Mouse (Mus musculus): ENCODE measurements around the gene Abcd4. TPM values are rescaled to one million over a fixed set of nuclear protein-coding genes. Genes with fewer than 3 reads are reported as not detected.
A peak's percentile ranks its signal among the peaks of the same experiment; 100 is the strongest.

Gene Abcd4
- polyA plus RNA-seq (2015; fragmentation: Nextera tagmentation; extraction: Ambion mirVana), result 12.8 and 13.2 TPM in 2 replicates

DNA sequence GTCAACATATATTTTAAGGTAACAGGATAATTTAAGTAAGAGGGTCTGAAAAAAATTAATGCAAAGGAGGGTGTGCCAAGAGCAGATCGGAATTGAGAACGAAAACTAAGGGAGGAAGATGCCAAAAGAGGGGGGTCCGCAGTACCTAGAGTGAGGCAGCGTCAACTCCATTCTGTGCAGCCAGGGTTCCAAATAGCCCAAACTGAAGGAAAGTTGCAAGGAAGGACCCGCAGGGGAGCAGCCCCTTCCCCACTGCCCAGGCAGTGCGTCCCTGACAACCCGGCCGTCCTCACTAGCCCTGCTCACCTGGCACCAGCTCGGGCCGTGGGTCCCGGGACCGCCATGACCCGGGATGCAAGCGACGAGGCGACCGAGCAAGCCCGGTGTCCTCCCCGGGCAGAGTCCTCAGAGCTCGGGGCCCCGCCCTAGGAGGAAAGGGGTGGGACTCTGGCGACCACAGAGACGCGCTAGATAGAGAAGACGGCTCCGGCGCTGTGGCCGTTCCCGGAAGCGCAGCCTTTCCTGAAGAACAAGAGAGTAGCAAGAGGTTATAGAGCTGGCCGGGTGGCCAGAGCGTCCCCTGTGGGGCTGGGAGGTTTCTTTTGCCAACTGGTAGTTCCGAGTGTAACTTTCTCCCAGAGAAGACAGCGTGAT, at the start of gene Abcd4:
TSS of gene Abcd4 (minus strand) at position 437 of the 654 bp plus-strand sequence.
- peak; percentile 99 for ATAC-seq (ENCODE audit: insufficient read depth, low FRiP score)
- Histone ChIP-seq H3K36me3 (ENCODE audit: control insufficient read depth, insufficient read depth, low read length) (no peaks in the 10 kb centered on the region), H3K9me3 (replicated peaks; ENCODE audit: control insufficient read depth, low read length) (no peaks in the 10 kb centered on the region), H3K27me3 (ENCODE audit: control insufficient read depth, insufficient read depth, low read length) (no peaks in the 10 kb centered on the region), H3K27ac (ENCODE audit: low read length) (peak within 1 kb of the TSS; percentile 47; the same call in 1 of the 2 replicates), H3K4me1 (ENCODE audit: control insufficient read depth, insufficient read depth, low read length) (no peaks in the 10 kb centered on the region), H3K4me3 (replicated peaks; ENCODE audit: low read length) (peak within 1 kb of the TSS; percentile 80), H3K9ac (ENCODE audit: low read length) (peak within 1 kb of the TSS; percentile 93), H3K4me2 (ENCODE audit: low read depth, low read length) (peak within 1 kb of the TSS; percentile 65)
- under 1% methylated on average over 34 of the region's 34 CpGs for WGBS

DNA sequence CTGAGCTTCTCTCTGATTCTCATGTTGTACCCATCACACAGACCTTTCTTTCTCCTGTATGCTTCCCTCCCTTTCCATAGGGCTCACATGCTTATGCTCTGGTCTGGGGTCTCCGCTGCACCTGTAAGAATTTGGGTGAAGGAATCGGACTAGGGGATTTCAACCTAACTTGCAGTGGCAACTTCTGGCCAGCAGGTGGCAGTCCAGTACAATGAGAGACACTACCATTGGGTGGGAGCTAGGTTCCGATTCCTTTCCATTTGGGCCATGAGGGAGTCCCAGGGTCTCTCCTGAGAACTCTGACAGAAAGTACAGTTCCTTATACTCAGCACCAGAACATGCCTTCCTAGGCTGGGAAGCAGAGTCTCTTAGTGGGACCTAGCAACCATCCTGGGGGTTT, 36.7 kb upstream of the Abcd4 start:
- no peak overlapping the region for H3K4me3 ChIP-seq (replicated peaks; ENCODE audit: low read length)

GRCm38 (mm10) chr12:84650234-84650633, 33.0 kb upstream of the Abcd4 start:
- Histone ChIP-seq H3K4me1 (ENCODE audit: control insufficient read depth, insufficient read depth, low read length) (no peaks in the 10 kb centered on the region), H3K27me3 (ENCODE audit: control insufficient read depth, insufficient read depth, low read length) (no peaks in the 10 kb centered on the region), H3K27ac (ENCODE audit: low read length) (no peak overlapping the region), H3K9me3 (replicated peaks; ENCODE audit: control insufficient read depth, low read length) (no peaks in the 10 kb centered on the region), H3K4me3 (replicated peaks; ENCODE audit: low read length) (no peak overlapping the region), H3K4me2 (ENCODE audit: low read depth, low read length) (no peak overlapping the region), H3K9ac (ENCODE audit: low read length) (no peak overlapping the region), H3K36me3 (ENCODE audit: control insufficient read depth, insufficient read depth, low read length) (no peaks in the 10 kb centered on the region)
- no peak for ATAC-seq (ENCODE audit: insufficient read depth, low FRiP score)
- WGBS, result 82% methylated on average over 13 of the region's 13 CpGs

More for the DNA sequence above, 36.7 kb upstream of the Abcd4 start:
- Histone ChIP-seq H3K27me3 (ENCODE audit: control insufficient read depth, insufficient read depth, low read length) (no peaks in the 10 kb centered on the region; the same call in 1 of the 2 replicates), H3K4me1 (ENCODE audit: control insufficient read depth, insufficient read depth, low read length) (no peaks in the 10 kb centered on the region), H3K9me3 (replicated peaks; ENCODE audit: control insufficient read depth, low read length) (no peaks in the 10 kb centered on the region), H3K4me2 (ENCODE audit: low read depth, low read length) (no peak overlapping the region), H3K9ac (ENCODE audit: low read length) (no peak overlapping the region), H3K36me3 (ENCODE audit: control insufficient read depth, insufficient read depth, low read length) (no peaks in the 10 kb centered on the region), H3K27ac (ENCODE audit: low read length) (no peak overlapping the region)
- ATAC-seq (ENCODE audit: insufficient read depth, low FRiP score), result no peak
- WGBS, result 11% methylated on average over 3 of the region's 3 CpGs

DNA sequence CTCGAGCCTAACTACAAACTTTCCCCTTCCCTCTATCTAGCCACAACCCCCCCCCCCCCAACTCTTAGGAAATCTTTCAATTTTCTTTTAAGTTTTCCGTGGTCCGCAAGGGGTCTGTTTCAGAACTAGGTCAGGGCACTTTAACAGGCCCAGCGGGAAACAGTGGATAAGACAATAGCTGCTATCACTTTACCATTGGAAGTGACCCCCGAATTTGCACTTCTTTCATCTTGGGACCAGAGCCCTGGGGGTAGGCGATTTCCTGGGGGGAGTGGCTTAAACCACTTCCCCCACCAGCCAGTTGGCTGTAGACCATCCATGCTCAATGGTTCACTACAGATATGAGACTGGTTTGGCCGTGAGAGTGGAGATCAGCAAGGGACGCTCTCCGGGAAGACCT, 23.4 kb upstream of the Abcd4 start, which contains the start of gene Vrtn:
TSS of gene Vrtn (plus strand) at position 366 of the 400 bp plus-strand sequence.
- Histone ChIP-seq H3K4me1 (ENCODE audit: control insufficient read depth, insufficient read depth, low read length) (no peaks in the 10 kb centered on the region), H3K36me3 (ENCODE audit: control insufficient read depth, insufficient read depth, low read length) (no peaks in the 10 kb centered on the region), H3K9me3 (replicated peaks; ENCODE audit: control insufficient read depth, low read length) (no peaks in the 10 kb centered on the region), H3K4me3 (replicated peaks; ENCODE audit: low read length) (no peak within 1 kb of the TSS), H3K27ac (ENCODE audit: low read length) (no peak within 1 kb of the TSS), H3K9ac (ENCODE audit: low read length) (no peak within 1 kb of the TSS), H3K4me2 (ENCODE audit: low read depth, low read length) (no peak within 1 kb of the TSS), H3K27me3 (ENCODE audit: control insufficient read depth, insufficient read depth, low read length) (peaks cover 45% of the 10 kb centered on the region)
- ATAC-seq (ENCODE audit: insufficient read depth, low FRiP score), result no peak
- WGBS, result 9% methylated on average over 9 of the region's 9 CpGs

GRCm38 (mm10) chr12:84640253-84640652, 23.0 kb upstream of the Abcd4 start:
- H3K9ac ChIP-seq (ENCODE audit: low read length), result no peak overlapping the region
- H3K36me3 ChIP-seq (ENCODE audit: control insufficient read depth, insufficient read depth, low read length), result no peaks in the 10 kb centered on the region
- ATAC-seq (ENCODE audit: insufficient read depth, low FRiP score), result no peak
- H3K4me1 ChIP-seq (ENCODE audit: control insufficient read depth, insufficient read depth, low read length), result no peaks in the 10 kb centered on the region
- WGBS, result 7% methylated on average over 6 of the region's 6 CpGs
- H3K27me3 ChIP-seq (ENCODE audit: control insufficient read depth, insufficient read depth, low read length), result peaks cover 45% of the 10 kb centered on the region
- no peak overlapping the region for H3K27ac ChIP-seq (ENCODE audit: low read length)
- no peaks in the 10 kb centered on the region for H3K9me3 ChIP-seq (replicated peaks; ENCODE audit: control insufficient read depth, low read length)
- no peak overlapping the region for H3K4me3 ChIP-seq (replicated peaks; ENCODE audit: low read length)
- no peak overlapping the region for H3K4me2 ChIP-seq (ENCODE audit: low read depth, low read length)

DNA sequence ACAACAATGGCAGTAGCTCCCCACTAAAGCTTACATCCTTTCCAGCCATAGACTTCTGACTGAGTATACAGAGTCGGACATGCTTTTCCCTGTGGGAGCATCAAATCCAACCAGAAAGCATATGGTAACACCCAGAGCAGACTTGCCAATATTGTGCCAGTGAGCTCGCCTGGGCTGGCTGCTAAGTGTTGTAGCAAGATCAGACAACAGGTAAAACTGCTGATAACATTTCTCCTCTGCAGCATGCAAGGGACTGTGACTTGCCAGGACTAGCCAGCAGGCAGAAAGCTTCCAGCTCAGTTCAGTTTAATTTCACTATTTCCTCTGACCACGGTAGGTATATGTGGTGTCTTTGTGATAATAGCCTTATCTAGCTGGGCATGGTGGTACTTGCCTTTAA, 14.7 kb upstream of the Abcd4 start:
- Histone ChIP-seq H3K27me3 (ENCODE audit: control insufficient read depth, insufficient read depth, low read length) (no peaks in the 10 kb centered on the region), H3K9me3 (replicated peaks; ENCODE audit: control insufficient read depth, low read length) (no peaks in the 10 kb centered on the region), H3K4me1 (ENCODE audit: control insufficient read depth, insufficient read depth, low read length) (no peaks in the 10 kb centered on the region), H3K36me3 (ENCODE audit: control insufficient read depth, insufficient read depth, low read length) (no peaks in the 10 kb centered on the region), H3K4me3 (replicated peaks; ENCODE audit: low read length) (no peak overlapping the region), H3K4me2 (ENCODE audit: low read depth, low read length) (no peak overlapping the region), H3K9ac (ENCODE audit: low read length) (no peak overlapping the region), H3K27ac (ENCODE audit: low read length) (no peak overlapping the region)
- no peak for ATAC-seq (ENCODE audit: insufficient read depth, low FRiP score)
- WGBS, result 66% methylated on average over 3 of the region's 3 CpGs

GRCm38 (mm10) chr12:84625116-84625515, 7.9 kb upstream of the Abcd4 start:
- no peaks in the 10 kb centered on the region for H3K4me1 ChIP-seq (ENCODE audit: control insufficient read depth, insufficient read depth, low read length)
- H3K27ac ChIP-seq (ENCODE audit: low read length), result no peak overlapping the region
- H3K36me3 ChIP-seq (ENCODE audit: control insufficient read depth, insufficient read depth, low read length), result no peaks in the 10 kb centered on the region
- WGBS, result 10% methylated on average over 9 of the region's 9 CpGs
- no peaks in the 10 kb centered on the region for H3K9me3 ChIP-seq (replicated peaks; ENCODE audit: control insufficient read depth, low read length)
- no peak overlapping the region for H3K9ac ChIP-seq (ENCODE audit: low read length)
- no peak for ATAC-seq (ENCODE audit: insufficient read depth, low FRiP score)
- no peak overlapping the region for H3K4me2 ChIP-seq (ENCODE audit: low read depth, low read length)
- peaks cover 8% of the 10 kb centered on the region; the same call in 1 of the 2 replicates for H3K27me3 ChIP-seq (ENCODE audit: control insufficient read depth, insufficient read depth, low read length)
- no peak overlapping the region for H3K4me3 ChIP-seq (replicated peaks; ENCODE audit: low read length)

DNA sequence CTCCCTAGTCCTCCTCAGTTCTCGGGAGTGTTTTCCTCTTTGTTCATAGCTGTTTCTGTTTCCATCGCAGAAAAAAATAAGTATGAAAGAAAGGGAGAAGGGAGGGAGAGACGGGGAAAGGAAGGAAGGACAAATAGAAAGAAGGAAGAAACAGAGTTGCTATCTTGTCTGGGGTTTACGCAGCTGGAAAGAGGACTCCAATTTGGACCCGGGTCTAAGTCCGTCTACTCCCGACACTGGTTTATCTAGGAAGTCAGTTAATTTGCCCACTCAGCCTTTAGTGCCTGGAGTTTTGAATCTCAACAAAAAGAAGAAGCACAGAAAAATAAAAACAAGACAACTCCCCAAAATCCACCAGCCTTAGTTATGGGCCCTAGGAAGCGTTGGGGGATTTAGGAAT, 7.4 kb upstream of the Abcd4 start:
- 24% methylated on average over 8 of the region's 8 CpGs for WGBS
- Histone ChIP-seq H3K4me3 (replicated peaks; ENCODE audit: low read length) (no peak overlapping the region), H3K27me3 (ENCODE audit: control insufficient read depth, insufficient read depth, low read length) (peaks cover 8% of the 10 kb centered on the region; the same call in 1 of the 2 replicates), H3K4me1 (ENCODE audit: control insufficient read depth, insufficient read depth, low read length) (no peaks in the 10 kb centered on the region), H3K27ac (ENCODE audit: low read length) (no peak overlapping the region), H3K4me2 (ENCODE audit: low read depth, low read length) (no peak overlapping the region), H3K36me3 (ENCODE audit: control insufficient read depth, insufficient read depth, low read length) (no peaks in the 10 kb centered on the region), H3K9ac (ENCODE audit: low read length) (no peak overlapping the region), H3K9me3 (replicated peaks; ENCODE audit: control insufficient read depth, low read length) (no peaks in the 10 kb centered on the region)
- no peak for ATAC-seq (ENCODE audit: insufficient read depth, low FRiP score)

- Histone ChIP-seq H3K27ac (ENCODE audit: low read length) (no peak overlapping the region), H3K4me3 (replicated peaks; ENCODE audit: low read length) (no peak overlapping the region), H3K9me3 (replicated peaks; ENCODE audit: control insufficient read depth, low read length) (no peaks in the 10 kb centered on the region), H3K4me1 (ENCODE audit: control insufficient read depth, insufficient read depth, low read length) (no peaks in the 10 kb centered on the region), H3K4me2 (ENCODE audit: low read depth, low read length) (no peak overlapping the region), H3K9ac (ENCODE audit: low read length) (no peak overlapping the region), H3K27me3 (ENCODE audit: control insufficient read depth, insufficient read depth, low read length) (peaks cover 8% of the 10 kb centered on the region; the same call in 1 of the 2 replicates), H3K36me3 (ENCODE audit: control insufficient read depth, insufficient read depth, low read length) (no peaks in the 10 kb centered on the region)
- ATAC-seq (ENCODE audit: insufficient read depth, low FRiP score), result no peak
Measured at GRCm38 (mm10) chr12:84620975-84621374, 3.8 kb upstream of the Abcd4 start.
